Mouse (Mus musculus) kidney, postnatal 0 days (tissue): ENCODE results near the gene Nfia. TPM values are rescaled to one million over a fixed set of nuclear protein-coding genes. Genes with fewer than 3 reads are reported as not detected.
A peak's percentile ranks its signal among the peaks of the same experiment; 100 is the strongest.

ENCODE experiments used
- ATAC-seq: fragments of 200-750 bp; cut with Nextera tagmentation; replicated peaks from 2 replicates; pipeline ENCODE4 v1.8.0; 2017; ENCODE audit warnings: low read depth, moderate number of reproducible peaks, moderate TSS enrichment, moderate library complexity; ENCODE audit not compliant: low FRiP score
- DNase-seq: peaks from one replicate; pipeline ENCODE4 v3.0.0-alpha.2; 2016; ENCODE audit warnings: low spot score
- H3K27ac ChIP-seq: fragments of 300-500 bp; sonication (generic); 2 replicates; pipeline ENCODE4 v1.5.1; 2014; ENCODE audit warnings: mild to moderate bottlenecking
- H3K27me3 ChIP-seq: fragments of 300-500 bp; sonication (generic); 2 replicates; pipeline ENCODE4 v1.6.1; 2014; ENCODE audit warnings: low read length, mixed read lengths; ENCODE audit not compliant: insufficient read depth
- H3K36me3 ChIP-seq: fragments of 300-500 bp; sonication (generic); 2 replicates; pipeline ENCODE4 v1.6.1; 2014; ENCODE audit warnings: low read length, mixed read lengths; ENCODE audit not compliant: insufficient read depth
- H3K4me1 ChIP-seq: fragments of 300-500 bp; sonication (generic); replicated peaks from 2 replicates; pipeline ENCODE4 v1.6.1; 2014; ENCODE audit warnings: antibody characterized with exemption, low read length, mixed read lengths; ENCODE audit not compliant: insufficient read depth
- H3K4me2 ChIP-seq: fragments of 300-500 bp; sonication (generic); 2 replicates; pipeline ENCODE4 v1.6.1; 2014; ENCODE audit warnings: mild to moderate bottlenecking, low read length, moderate library complexity, mixed read lengths
- H3K4me3 ChIP-seq: fragments of 300-500 bp; sonication (generic); replicated peaks from 2 replicates; pipeline ENCODE4 v1.5.1; 2014; ENCODE audit warnings: low read depth, low read length
- H3K9ac ChIP-seq: fragments of 300-500 bp; sonication (generic); 2 replicates; pipeline ENCODE4 v1.6.1; 2014; ENCODE audit warnings: low read depth, low read length
- H3K9me3 ChIP-seq: fragments of 300-500 bp; sonication (generic); replicated peaks from 2 replicates; pipeline ENCODE4 v1.6.1; 2016; ENCODE audit warnings: low read length, inconsistent platforms, mixed read lengths
- CTCF ChIP-seq: IDR thresholded peaks from 2 replicates; pipeline ENCODE4 v1.5.1; 2016; ENCODE audit warnings: antibody characterized with exemption, low read depth, mild to moderate bottlenecking, moderate library complexity
- WGBS: fragments of 180-500 bp; shearing (Covaris S2); extraction: QIAGEN DNeasy Blood & Tissue Kit; methylation state at CpG from one replicate; pipeline ENCODE4 v1.1.7; 2014; 5-methylcytosine and 5-hydroxymethylcytosine counted together
- polyA plus RNA-seq: library from polyadenylated mRNA; unstranded; fragments of >200 nt; fragmentation: Nextera tagmentation; extraction: Ambion mirVana; gene quantifications from 2 replicates; pipeline ENCODE4 v1.2.1, GENCODE M21; 2015

Gene Nfia
- polyA plus RNA-seq, 1 experiment from 2014 or later = 25.9 TPM

DNA sequence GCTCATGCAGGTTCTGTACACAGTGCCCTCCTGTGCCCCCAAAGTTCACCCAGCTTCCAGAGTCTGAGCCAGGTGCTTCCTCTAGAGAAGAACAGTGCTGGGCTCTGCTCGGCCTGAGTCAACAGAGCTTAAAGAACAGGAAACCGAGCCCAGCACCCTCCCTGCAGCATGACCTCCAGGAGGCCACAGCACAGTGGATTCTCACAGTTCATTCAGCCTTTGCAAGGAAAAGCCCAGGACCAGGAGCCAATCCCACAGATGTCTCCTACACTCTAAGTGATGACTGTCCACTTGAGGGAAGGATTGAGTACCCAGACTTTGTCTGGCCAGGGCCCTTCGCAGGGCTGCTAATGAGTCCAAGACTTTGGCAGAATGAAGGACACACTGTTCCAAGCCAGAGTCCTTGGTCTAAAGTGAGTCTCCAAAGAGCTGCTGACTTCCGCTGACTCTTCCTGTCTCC, 318.9 kb downstream of the Nfia start:
- Histone ChIP-seq H3K27ac (peak overlapping the region; percentile 62), H3K9ac (no peak overlapping the region), H3K27me3 (no peaks in the 10 kb centered on the region), H3K4me3 (no peak overlapping the region), H3K4me2 (no peak overlapping the region), H3K9me3 (no peaks in the 10 kb centered on the region), H3K36me3 (no peaks in the 10 kb centered on the region), H3K4me1 (peaks cover 10% of the 10 kb centered on the region; the same call in 1 of the 2 replicates)
- peak; percentile 74; the same call in 1 of the 2 replicates for ATAC-seq
- TF ChIP-seq CTCF = no peak
- 35% methylated on average over 4 of the region's 4 CpGs for WGBS
- peak; percentile 71 for DNase-seq

- H3K4me2 ChIP-seq = no peak overlapping the region
- ATAC-seq (no peak), DNase-seq (no peak)
- H3K4me1 ChIP-seq = peaks cover 7% of the 10 kb centered on the region; the same call in 1 of the 2 replicates
- no peak overlapping the region for H3K4me3 ChIP-seq
- 73% methylated on average over 5 of the region's 5 CpGs for WGBS
- H3K9me3 ChIP-seq = no peaks in the 10 kb centered on the region
- no peaks in the 10 kb centered on the region for H3K36me3 ChIP-seq
- H3K27ac ChIP-seq = peak overlapping the region; percentile 62
- TF ChIP-seq CTCF = no peak
- H3K27me3 ChIP-seq = no peaks in the 10 kb centered on the region
- H3K9ac ChIP-seq = no peak overlapping the region
Measured at GRCm38 (mm10) chr4:98091901-98092472, 319.5 kb downstream of the Nfia start.

DNA sequence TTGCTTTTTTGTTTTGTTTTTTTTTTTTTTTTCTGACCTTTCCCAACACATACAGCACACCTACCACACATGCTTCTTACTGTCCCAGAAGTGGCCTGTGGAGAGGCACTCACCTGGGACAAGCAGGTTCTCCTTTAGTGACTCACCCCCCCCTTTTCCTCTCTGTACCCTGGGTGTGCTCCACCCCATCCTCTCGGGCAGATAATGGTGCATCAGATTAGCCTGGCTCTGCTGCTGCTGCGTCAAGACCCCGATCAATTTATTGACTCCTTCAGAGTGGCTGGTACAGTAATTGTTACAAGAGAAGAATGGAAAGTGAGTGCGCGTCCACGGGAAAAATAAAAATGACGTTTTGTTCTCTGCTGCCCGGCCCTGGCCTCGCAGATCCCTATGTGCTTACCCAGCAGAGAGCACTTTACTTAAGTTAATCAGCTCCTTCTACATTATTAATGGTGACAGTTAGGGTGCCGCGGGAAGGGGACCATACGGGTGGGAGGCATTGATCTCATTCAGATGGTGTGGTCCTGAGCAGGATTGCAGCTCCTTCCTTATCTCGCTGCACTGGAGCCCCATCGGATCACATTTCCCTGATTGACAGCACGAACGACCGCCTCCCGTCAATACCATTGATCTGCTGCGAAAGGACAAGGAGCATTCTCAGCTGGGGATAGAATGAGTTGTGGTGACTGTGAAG, 321.7 kb downstream of the Nfia start:
- Histone ChIP-seq H3K4me3 (no peak overlapping the region), H3K27me3 (no peaks in the 10 kb centered on the region), H3K9me3 (no peaks in the 10 kb centered on the region), H3K9ac (no peak overlapping the region), H3K4me1 (peaks cover 4% of the 10 kb centered on the region; the same call in 1 of the 2 replicates), H3K4me2 (peak overlapping the region; percentile 29; the same call in 1 of the 2 replicates), H3K36me3 (no peaks in the 10 kb centered on the region), H3K27ac (no peak overlapping the region)
- DNase-seq (no peak), ATAC-seq (no peak)
- TF ChIP-seq CTCF = no peak
- WGBS = 30% methylated on average over 19 of the region's 19 CpGs

GRCm38 (mm10) chr4:98095060-98095459, 322.5 kb downstream of the Nfia start:
- H3K9me3 ChIP-seq = no peaks in the 10 kb centered on the region
- no peak overlapping the region for H3K9ac ChIP-seq
- no peaks in the 10 kb centered on the region for H3K27me3 ChIP-seq
- no peak overlapping the region for H3K27ac ChIP-seq
- DNase-seq (no peak), ATAC-seq (no peak)
- no peak overlapping the region for H3K4me2 ChIP-seq
- H3K4me3 ChIP-seq = no peak overlapping the region
- H3K4me1 ChIP-seq = peaks cover 4% of the 10 kb centered on the region; the same call in 1 of the 2 replicates
- no peaks in the 10 kb centered on the region for H3K36me3 ChIP-seq
- no peak for TF ChIP-seq CTCF
- WGBS = 58% methylated on average over 2 of the region's 2 CpGs

GRCm38 (mm10) chr4:98097013-98097566, 324.6 kb downstream of the Nfia start:
- DNase-seq (no peak), ATAC-seq (no peak)
- Histone ChIP-seq H3K4me2 (no peak overlapping the region), H3K4me3 (no peak overlapping the region), H3K36me3 (no peaks in the 10 kb centered on the region), H3K4me1 (0 out of 2 replicates have a peak, but pooled peaks cover 3% of the 10 kb centered on the region), H3K27me3 (no peaks in the 10 kb centered on the region), H3K9ac (no peak overlapping the region), H3K27ac (no peak overlapping the region), H3K9me3 (no peaks in the 10 kb centered on the region)
- WGBS = 86% methylated on average over 4 of the region's 4 CpGs
- TF ChIP-seq CTCF = no peak

- TF ChIP-seq CTCF = no peak
- no peak for ATAC-seq
- Histone ChIP-seq H3K4me2 (no peak overlapping the region), H3K4me1 (0 out of 2 replicates have a peak, but pooled peaks cover 3% of the 10 kb centered on the region), H3K27me3 (no peaks in the 10 kb centered on the region), H3K4me3 (no peak overlapping the region), H3K27ac (no peak overlapping the region), H3K36me3 (no peaks in the 10 kb centered on the region), H3K9me3 (no peaks in the 10 kb centered on the region), H3K9ac (no peak overlapping the region)
- no peak for DNase-seq
- 17% methylated on average over 1 of the region's 1 CpGs for WGBS
Measured at GRCm38 (mm10) chr4:98098663-98099062, 326.1 kb downstream of the Nfia start.
